Mouse (Mus musculus) kidney, embryonic 16.5 days (tissue): ENCODE data around the gene Slc26a1. TPM values are rescaled to one million over a fixed set of nuclear protein-coding genes. Genes with fewer than 3 reads are reported as not detected.

Experiments
- ATAC-seq: fragments of 200-750 bp; cut with Nextera tagmentation; 2 replicates; pipeline ENCODE4 v1.8.0; 2017; ENCODE audit warnings: moderate TSS enrichment; ENCODE audit not compliant: low FRiP score, low TSS enrichment
- H3K27ac ChIP-seq: fragments of 300-500 bp; sonication (generic); 2 replicates; pipeline ENCODE4 v1.5.1; 2014; ENCODE audit warnings: low read length
- H3K27me3 ChIP-seq: fragments of 300-500 bp; sonication (generic); 2 replicates; pipeline ENCODE4 v1.6.1; 2014; ENCODE audit warnings: low read length, control low read depth, mixed read lengths; ENCODE audit not compliant: insufficient read depth
- H3K36me3 ChIP-seq: fragments of 300-500 bp; sonication (generic); 2 replicates; pipeline ENCODE4 v1.6.1; 2014; ENCODE audit warnings: low read length, control low read depth, mixed read lengths; ENCODE audit not compliant: insufficient read depth
- H3K4me1 ChIP-seq: fragments of 300-500 bp; sonication (generic); 2 replicates; pipeline ENCODE4 v1.6.1; 2014; ENCODE audit warnings: low read length, control low read depth, mixed read lengths; ENCODE audit not compliant: insufficient read depth
- H3K4me2 ChIP-seq: fragments of 300-500 bp; sonication (generic); replicated peaks from 2 replicates; pipeline ENCODE4 v1.6.1; 2014; ENCODE audit warnings: low read depth, low read length
- H3K4me3 ChIP-seq: fragments of 300-500 bp; sonication (generic); 2 replicates; pipeline ENCODE4 v1.5.1; 2014; ENCODE audit warnings: mild to moderate bottlenecking, low read length
- H3K9ac ChIP-seq: fragments of 300-500 bp; sonication (generic); replicated peaks from 2 replicates; pipeline ENCODE4 v1.6.1; 2014; ENCODE audit warnings: low read length
- H3K9me3 ChIP-seq: fragments of 300-500 bp; sonication (generic); 2 replicates; pipeline ENCODE4 v1.6.1; 2016; ENCODE audit warnings: low read length, control low read depth
- WGBS: fragments of 180-500 bp; shearing (Covaris S2); extraction: QIAGEN DNeasy Blood & Tissue Kit; methylation state at CpG from one replicate; pipeline ENCODE4 v1.1.7; 2014; 5-methylcytosine and 5-hydroxymethylcytosine counted together
- polyA plus RNA-seq: library from polyadenylated mRNA; unstranded; fragments of >200 nt; fragmentation: Nextera tagmentation; extraction: Ambion mirVana; gene quantifications from 2 replicates; pipeline ENCODE4 v1.2.1, GENCODE M21; 2015

Slc26a1 gene
- polyA plus RNA-seq, 1 experiment from 2014 or later: 9.8 TPM

- H3K4me3 ChIP-seq: peak overlapping the region; percentile 88
- no peaks in the 10 kb centered on the region for H3K27me3 ChIP-seq
- H3K4me2 ChIP-seq: peak overlapping the region; percentile 81
- peak; percentile 94 for ATAC-seq
- peak overlapping the region; percentile 94 for H3K9ac ChIP-seq
- peaks cover 49% of the 10 kb centered on the region for H3K4me1 ChIP-seq
- WGBS: 0% methylated on average over 37 of the region's 43 CpGs
- H3K9me3 ChIP-seq: no peaks in the 10 kb centered on the region
- peak overlapping the region; percentile 60 for H3K27ac ChIP-seq
- 0 out of 2 replicates have a peak, but pooled peaks cover 3% of the 10 kb centered on the region for H3K36me3 ChIP-seq
These were observed 18.5 kb upstream of the Slc26a1 start for GRCm38 (mm10) chr5:108693872-108694288.

- no peaks in the 10 kb centered on the region for H3K9me3 ChIP-seq
- peak; percentile 36 for ATAC-seq
These were observed 16.9 kb upstream of the Slc26a1 start, which contains the start of gene Fgfrl1 for GRCm38 (mm10) chr5:108692271-108692670. TSS of gene Fgfrl1 (plus strand) at chr5:108692382.

GRCm38 (mm10) chr5:108691152-108691551 is 15.8 kb upstream of the Slc26a1 start:
- H3K27me3 ChIP-seq: no peaks in the 10 kb centered on the region
- 74% methylated on average over 4 of the region's 4 CpGs for WGBS
- 0 out of 2 replicates have a peak, but pooled peaks cover under 1% of the 10 kb centered on the region for H3K36me3 ChIP-seq
- H3K4me1 ChIP-seq: peaks cover 32% of the 10 kb centered on the region
- H3K4me3 ChIP-seq: no peak overlapping the region
- no peak overlapping the region for H3K27ac ChIP-seq
- H3K9ac ChIP-seq: no peak overlapping the region
- H3K4me2 ChIP-seq: no peak overlapping the region
- no peaks in the 10 kb centered on the region for H3K9me3 ChIP-seq
- no peak for ATAC-seq

More at GRCm38 (mm10) chr5:108692271-108692670, 16.9 kb upstream of the Slc26a1 start, which contains the start of gene Fgfrl1:
- peak within 1 kb of the TSS; percentile 22 for H3K9ac ChIP-seq
- no peak within 1 kb of the TSS for H3K27ac ChIP-seq
- H3K4me1 ChIP-seq: peaks cover 43% of the 10 kb centered on the region
- H3K4me2 ChIP-seq: peak within 1 kb of the TSS; percentile 81
- H3K27me3 ChIP-seq: no peaks in the 10 kb centered on the region
- peak within 1 kb of the TSS; percentile 88 for H3K4me3 ChIP-seq
- 0 out of 2 replicates have a peak, but pooled peaks cover 3% of the 10 kb centered on the region for H3K36me3 ChIP-seq
- 1% methylated on average over 18 of the region's 18 CpGs for WGBS

- ATAC-seq: no peak
- Histone ChIP-seq H3K4me3 (no peak overlapping the region), H3K36me3 (no peaks in the 10 kb centered on the region), H3K27me3 (no peaks in the 10 kb centered on the region), H3K9me3 (no peaks in the 10 kb centered on the region), H3K4me1 (peaks cover 18% of the 10 kb centered on the region), H3K4me2 (no peak overlapping the region), H3K9ac (no peak overlapping the region), H3K27ac (no peak overlapping the region)
- WGBS: 78% methylated on average over 5 of the region's 5 CpGs
These were observed 13.7 kb upstream of the Slc26a1 start for GRCm38 (mm10) chr5:108689091-108689490.

GRCm38 (mm10) chr5:108680871-108681270 is 5.5 kb upstream of the Slc26a1 start:
- no peak overlapping the region for H3K4me3 ChIP-seq
- H3K27ac ChIP-seq: no peak overlapping the region
- H3K36me3 ChIP-seq: no peaks in the 10 kb centered on the region
- H3K4me2 ChIP-seq: no peak overlapping the region
- H3K27me3 ChIP-seq: no peaks in the 10 kb centered on the region
- no peak overlapping the region for H3K9ac ChIP-seq
- ATAC-seq: no peak
- H3K4me1 ChIP-seq: peaks cover 16% of the 10 kb centered on the region
- H3K9me3 ChIP-seq: no peaks in the 10 kb centered on the region
- WGBS: 92% methylated on average over 6 of the region's 6 CpGs

- WGBS: 64% methylated on average over 3 of the region's 3 CpGs
- H3K4me1 ChIP-seq: peaks cover 20% of the 10 kb centered on the region
- H3K27ac ChIP-seq: no peak overlapping the region
- no peak overlapping the region for H3K9ac ChIP-seq
- no peaks in the 10 kb centered on the region for H3K27me3 ChIP-seq
- no peaks in the 10 kb centered on the region for H3K36me3 ChIP-seq
- ATAC-seq: no peak
- H3K4me2 ChIP-seq: no peak overlapping the region
- no peaks in the 10 kb centered on the region for H3K9me3 ChIP-seq
- H3K4me3 ChIP-seq: no peak overlapping the region
These were observed 4.5 kb upstream of the Slc26a1 start for GRCm38 (mm10) chr5:108679909-108680308.

- H3K27ac ChIP-seq: no peak overlapping the region
- 91% methylated on average over 6 of the region's 6 CpGs for WGBS
- H3K4me1 ChIP-seq: peaks cover 20% of the 10 kb centered on the region
- H3K9me3 ChIP-seq: no peaks in the 10 kb centered on the region
- no peaks in the 10 kb centered on the region for H3K36me3 ChIP-seq
- H3K27me3 ChIP-seq: no peaks in the 10 kb centered on the region
- H3K4me2 ChIP-seq: no peak overlapping the region
- H3K9ac ChIP-seq: no peak overlapping the region
- ATAC-seq: no peak
- no peak overlapping the region for H3K4me3 ChIP-seq
These were observed 3.0 kb upstream of the Slc26a1 start for GRCm38 (mm10) chr5:108678296-108678854.

- Histone ChIP-seq H3K4me1 (peaks cover 20% of the 10 kb centered on the region), H3K4me2 (peak overlapping the region; percentile 68), H3K9me3 (no peaks in the 10 kb centered on the region), H3K27ac (peak overlapping the region; percentile 48), H3K4me3 (peak overlapping the region; percentile 35), H3K36me3 (no peaks in the 10 kb centered on the region), H3K27me3 (no peaks in the 10 kb centered on the region), H3K9ac (peak overlapping the region; percentile 72)
- ATAC-seq: peak; percentile 72
- WGBS: 4% methylated on average over 25 of the region's 25 CpGs
These were observed 2.4 kb upstream of the Slc26a1 start for GRCm38 (mm10) chr5:108677605-108678295.

GRCm38 (mm10) chr5:108676772-108677498 is 1.6 kb upstream of the Slc26a1 start:
- H3K27me3 ChIP-seq: no peaks in the 10 kb centered on the region
- H3K4me1 ChIP-seq: peaks cover 20% of the 10 kb centered on the region
- no peak overlapping the region for H3K27ac ChIP-seq
- ATAC-seq: peak; percentile 60
- H3K9me3 ChIP-seq: no peaks in the 10 kb centered on the region
- H3K4me3 ChIP-seq: peak overlapping the region; percentile 35
- peak overlapping the region; percentile 68 for H3K4me2 ChIP-seq
- H3K9ac ChIP-seq: peak overlapping the region; percentile 72
- peaks cover 4% of the 10 kb centered on the region; the same call in 1 of the 2 replicates for H3K36me3 ChIP-seq
- WGBS: 7% methylated on average over 5 of the region's 5 CpGs
